Mouse (Mus musculus): ENCODE measurements at regions not wholly inside any gene's neighbourhood (a gene's known extent, or its start where the extent isn't known, plus 50 kb on each side); places are given as distances from the start of the nearest gene placed in this dataset.
"Not testable (repeated sequence)": the region's sequence is repeated elsewhere in the genome, so short reads cannot be mapped to it uniquely, and the experiment has no call there.

DNA sequence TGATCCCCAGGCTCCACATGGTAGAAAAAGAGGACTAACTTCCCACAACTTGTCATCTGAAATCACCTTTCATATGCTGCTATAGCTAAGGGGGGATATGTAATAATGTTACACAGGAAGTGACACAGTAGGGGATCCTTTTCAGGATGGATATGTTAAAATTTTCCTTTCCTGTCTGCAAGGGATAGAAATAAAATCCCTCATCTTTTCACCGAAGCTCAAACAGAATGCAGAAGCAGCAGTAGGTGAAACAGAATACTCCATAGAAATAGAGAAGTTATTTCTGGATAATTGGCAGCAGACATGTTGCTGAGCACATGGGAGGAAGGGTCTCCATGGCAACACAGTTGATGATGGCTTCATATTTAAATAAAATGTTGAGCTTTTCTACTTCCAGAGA is 309.3 kb upstream of the Ercc4 start:
- DNase-seq (ENCODE audit: low spot score in 2 of 2): no peak

DNA sequence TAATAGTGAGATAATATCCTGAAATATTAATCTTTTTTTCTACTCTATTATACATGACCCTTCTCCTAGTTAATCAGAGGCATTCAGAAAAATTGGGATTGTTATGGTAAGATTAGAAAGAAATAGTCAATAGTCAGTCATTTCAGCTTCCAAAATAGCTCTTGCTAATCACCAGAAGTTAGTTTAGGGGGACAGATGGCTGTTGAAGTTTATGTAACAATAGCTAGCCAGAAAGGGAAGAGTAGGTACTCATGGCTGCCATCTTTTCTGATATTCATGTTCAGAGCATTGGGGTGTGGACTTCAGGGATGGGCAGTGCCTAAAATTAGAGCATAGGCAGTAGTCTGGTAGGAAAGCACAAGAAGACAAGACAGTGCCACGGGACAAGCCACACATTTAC is 306.8 kb upstream of the Ercc4 start:
- no peak for DNase-seq (ENCODE audit: low spot score in 2 of 2)

DNA sequence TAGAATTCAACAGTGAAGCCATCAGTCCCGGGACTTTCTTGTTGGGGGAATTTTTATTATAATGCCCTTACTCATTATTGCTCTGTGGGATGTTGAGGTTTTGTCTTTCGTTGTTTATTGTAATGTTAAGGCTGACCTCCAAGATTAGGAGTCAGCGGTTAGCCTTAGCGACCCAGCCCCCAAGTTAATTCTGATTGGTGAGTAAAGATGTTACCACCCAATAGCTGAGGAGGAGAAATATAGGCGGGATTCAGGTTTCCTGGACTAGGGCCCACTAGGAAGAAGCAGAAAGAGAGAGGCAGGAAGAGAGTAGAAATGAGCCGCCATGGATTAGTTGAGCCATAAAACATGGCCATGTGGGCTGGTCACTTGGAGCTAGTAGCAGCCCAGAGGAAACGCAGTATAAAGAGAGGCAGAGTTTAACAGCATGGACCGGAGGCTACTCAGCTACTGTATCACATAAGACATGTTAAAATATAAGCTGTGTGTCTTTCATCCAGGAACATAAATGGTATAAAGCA is 302.1 kb upstream of the Ercc4 start:
- DNase-seq (ENCODE audit: low spot score in 2 of 2): no peak

DNA sequence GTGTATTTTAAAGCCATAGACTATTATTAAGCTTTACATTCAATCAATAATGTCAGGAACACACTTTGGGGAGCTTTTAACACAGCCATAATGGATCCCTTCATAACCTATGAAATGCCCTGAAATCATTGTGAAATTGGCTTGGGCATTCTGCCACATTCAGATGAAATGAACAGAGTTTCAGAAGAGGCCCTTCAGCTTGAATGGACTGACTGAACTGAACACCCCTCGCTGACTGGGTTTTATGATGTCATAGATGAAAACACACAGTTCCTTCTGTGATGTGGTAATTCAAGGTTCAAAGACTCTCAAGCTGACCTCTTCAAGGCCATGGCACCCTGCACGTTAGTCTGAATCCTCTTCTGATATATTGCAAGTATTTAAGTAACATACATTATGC is 298.4 kb upstream of the Ercc4 start:
- no peak for DNase-seq (ENCODE audit: low spot score in 2 of 2)

DNA sequence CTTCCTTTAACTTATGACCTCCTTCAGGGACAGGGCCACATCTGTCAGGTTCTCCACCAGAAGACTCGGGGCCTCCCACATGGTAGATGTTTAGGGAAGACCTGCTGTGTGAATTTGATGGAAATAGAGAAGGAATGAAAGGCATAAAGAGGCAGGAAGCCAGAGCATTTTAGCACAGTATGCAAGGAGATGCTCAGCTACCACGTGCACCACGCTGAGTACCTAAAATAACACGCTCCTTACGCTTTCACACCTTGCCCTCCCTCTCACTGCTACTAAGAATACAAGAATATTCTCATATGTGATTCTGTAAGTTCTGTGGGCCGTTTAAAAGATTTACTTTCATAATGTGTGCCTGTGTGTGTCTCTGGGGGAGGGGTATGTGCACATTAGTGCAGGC is 284.8 kb upstream of the Ercc4 start:
- no peak for DNase-seq (ENCODE audit: low spot score in 2 of 2)

DNA sequence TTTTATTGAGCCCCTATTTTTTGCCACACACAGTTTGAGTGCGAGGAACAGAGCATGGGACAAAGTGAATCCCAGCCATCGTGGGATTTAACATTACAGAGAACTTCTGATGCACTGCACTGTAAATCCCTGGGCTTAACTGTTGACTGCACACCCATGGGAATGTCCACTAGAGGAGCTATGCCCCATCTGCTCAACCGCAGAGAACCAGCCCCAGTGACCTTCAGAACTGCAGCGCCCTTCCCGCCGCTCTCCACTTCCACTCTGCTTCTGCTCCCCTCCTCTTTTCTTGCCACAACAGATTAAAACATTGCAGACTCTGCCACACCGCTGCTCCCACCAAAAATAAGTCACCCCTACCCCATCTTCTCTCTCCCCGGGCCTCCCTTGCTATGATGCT is 283.3 kb upstream of the Ercc4 start:
- no peak for DNase-seq (ENCODE audit: low spot score in 2 of 2)

DNA sequence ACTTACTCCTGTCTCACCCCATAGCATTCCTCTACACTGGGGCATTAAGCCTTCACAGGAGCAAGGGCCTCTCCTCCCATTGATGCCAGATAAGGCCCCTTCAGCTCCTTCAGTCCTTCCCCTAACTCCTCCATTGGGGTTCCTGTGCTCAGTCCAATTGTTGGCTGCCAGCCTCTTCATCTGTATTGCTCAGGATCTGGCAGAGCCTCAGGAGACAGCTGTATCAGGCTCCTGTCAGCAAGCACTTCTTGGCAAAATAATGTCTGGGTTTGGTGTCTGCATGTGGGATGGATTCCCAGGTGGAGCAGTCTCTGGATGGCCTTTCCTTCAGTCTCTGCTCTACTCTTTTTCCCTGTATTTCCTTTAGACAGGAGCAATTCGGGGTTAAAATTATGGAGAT is 278.2 kb upstream of the Ercc4 start:
- not testable (repeated sequence) for DNase-seq (ENCODE audit: low spot score in 2 of 2)

DNA sequence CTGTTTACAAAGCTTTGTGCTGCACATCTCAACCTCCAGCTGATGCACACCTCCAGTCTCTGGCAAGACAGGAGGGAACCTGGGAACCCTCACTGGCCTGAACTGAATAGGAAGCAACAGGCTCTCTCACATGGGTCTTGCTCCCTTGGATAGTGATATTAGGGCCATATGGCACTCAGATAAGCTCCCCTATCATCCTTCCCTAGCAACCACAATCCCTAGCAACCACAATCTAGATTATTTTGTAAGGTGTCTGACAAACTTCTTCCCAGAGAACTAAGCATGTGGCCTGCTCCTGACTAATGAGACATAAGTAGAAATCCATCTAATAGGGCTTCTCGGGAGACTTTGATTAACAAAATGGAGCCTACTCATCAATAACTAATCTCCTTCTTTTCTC is 253.1 kb upstream of the Ercc4 start:
- DNase-seq (ENCODE audit: low spot score in 2 of 2): no peak

DNA sequence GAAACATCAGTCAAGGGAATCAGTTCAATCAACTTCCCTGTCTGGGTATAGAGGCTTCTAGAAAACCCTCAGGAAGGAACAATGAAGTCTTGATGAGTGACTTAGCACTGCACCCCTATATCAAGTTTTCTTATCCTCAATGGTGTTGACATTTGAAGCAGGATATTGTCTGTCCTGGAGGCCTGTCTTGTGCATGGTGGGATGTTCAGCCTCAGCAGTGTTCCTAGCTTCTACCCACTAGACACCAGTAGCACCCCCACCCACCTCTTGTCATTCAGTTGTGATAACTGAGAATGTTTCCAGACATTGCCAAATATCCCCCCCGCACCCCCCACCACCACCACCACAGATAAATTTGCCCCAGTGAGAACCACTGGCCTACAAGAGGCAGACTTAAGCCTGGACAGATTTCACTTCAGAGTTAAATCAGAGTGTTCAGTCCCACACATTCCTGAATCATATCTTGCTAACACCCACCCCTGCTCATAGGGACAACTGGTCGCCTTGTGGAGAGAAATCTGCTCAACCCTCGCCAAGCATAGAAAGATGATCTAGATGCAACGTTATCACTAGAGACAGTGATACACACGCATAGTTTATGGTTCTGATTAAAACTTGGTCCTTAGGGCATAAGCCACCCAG is 249.6 kb upstream of the Ercc4 start:
- DNase-seq (ENCODE audit: low spot score in 2 of 2): no peak

DNA sequence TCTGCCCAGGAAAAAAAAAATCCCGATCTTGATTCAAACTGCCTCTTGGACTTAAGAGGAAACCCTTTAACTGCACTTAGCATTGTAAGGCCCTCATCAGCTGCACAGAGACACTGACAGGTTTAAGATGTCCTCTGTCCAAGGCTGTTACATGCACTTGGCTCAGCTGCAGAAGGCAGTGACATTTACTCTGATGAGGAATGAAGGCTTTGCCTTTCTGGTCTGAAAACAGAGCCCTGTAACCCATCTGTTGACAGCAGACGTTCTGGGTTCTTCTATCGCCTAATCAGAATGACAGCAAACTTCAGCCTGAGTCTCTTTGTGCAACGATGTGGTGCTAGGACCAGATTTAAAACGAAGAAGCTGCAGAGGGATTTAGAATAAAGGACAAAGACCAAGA is 246.9 kb upstream of the Ercc4 start:
- no peak for DNase-seq (ENCODE audit: low spot score in 2 of 2)

DNA sequence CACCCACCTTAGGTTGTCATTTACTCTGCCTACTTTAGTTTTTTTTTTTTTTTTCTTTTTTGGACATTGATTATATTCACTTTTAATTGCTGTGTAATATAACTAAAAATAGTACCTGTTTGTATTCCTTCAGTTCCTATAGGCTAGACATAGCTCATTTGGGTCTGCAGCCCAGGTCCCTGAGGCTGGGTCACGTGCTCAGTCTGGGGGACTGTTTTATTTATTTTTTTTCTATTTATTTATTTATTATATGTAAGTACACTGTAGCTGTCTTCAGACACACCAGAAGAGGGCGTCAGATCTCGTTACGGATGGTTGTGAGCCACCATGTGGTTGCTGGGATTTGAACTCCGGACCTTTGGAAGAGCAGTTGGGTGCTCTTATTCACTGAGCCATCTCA is 231.2 kb upstream of the Ercc4 start:
- not testable (repeated sequence) for DNase-seq (ENCODE audit: low spot score in 2 of 2)

DNA sequence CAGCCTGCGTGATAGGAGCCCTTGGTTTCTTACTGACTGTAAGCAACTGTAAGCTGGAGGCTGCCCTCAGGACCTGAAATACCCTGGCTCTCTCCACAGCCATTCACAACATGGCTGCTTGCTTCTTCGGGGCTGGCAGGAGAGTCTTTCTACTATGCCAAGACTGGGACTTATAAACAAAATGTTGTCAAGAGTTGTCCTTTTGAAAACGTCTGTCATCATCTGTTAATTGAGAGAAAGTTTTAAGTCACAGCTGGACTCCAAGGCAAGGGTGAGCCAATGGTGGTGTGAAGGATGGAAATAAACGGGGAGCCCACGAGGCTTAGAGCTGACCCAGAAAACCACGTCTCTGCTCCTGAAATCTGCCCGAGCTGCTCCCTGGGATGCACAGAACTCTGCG is 229.5 kb upstream of the Ercc4 start:
- no peak for DNase-seq (ENCODE audit: low spot score in 2 of 2)

DNA sequence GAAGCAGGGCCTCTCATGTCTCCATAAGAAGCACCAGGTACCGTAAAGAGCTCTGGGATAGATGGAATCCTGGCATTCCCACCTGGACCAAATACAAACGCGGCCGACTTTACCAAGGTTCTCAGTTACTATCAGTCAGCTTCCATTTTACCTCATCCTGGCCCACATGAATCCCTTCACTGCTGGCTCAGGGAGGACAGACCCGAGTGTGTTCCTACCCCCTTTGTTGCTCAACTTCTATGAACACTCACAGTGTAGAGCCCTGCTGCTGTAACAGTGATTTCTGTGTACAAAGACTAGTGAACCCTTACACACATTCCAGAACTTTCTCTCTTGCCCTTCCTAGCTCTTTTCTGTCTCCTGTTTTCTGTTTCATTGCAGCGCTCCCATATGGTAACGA is 229.0 kb upstream of the Ercc4 start:
- DNase-seq (ENCODE audit: low spot score in 2 of 2): no peak

DNA sequence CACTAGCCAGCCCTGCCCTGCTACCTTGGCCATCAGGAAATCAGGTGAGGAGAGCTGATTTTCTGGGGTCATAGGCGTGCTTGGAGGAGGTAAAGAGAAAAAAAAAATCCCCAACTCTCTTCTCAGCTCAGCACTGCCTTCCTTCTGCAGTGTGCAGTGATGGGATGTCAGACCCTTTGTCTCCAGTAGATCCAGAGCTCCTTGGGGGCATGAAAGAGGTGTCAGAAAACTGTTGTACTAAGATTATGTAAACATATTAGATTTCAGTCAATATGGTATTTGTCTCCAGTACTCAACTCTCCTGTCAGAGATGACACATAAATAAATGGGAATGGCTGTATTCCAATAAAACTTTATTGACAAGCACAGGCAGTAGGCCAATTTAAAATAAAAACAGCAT is 226.8 kb upstream of the Ercc4 start:
- no peak for DNase-seq (ENCODE audit: low spot score in 2 of 2)

DNA sequence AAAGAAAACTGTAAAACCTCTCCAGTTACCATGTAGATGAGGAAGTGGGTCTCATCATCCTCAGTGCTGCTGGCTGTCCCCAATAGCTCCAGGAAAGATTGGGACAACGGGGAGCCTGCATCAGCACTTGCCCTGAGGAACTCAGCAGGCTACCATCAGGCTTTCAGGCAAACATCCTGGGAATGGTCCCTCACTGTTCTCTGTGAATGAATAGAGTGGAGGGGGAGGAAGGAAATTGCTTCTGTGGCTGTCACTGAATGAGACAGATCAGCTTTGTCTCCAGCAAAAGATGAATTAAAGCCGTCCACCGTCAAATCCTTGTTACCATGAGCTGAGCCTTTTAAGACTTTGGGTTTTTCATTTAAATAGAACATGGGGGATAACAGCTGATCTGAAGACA is 224.9 kb upstream of the Ercc4 start:
- DNase-seq (ENCODE audit: low spot score in 2 of 2): no peak

DNA sequence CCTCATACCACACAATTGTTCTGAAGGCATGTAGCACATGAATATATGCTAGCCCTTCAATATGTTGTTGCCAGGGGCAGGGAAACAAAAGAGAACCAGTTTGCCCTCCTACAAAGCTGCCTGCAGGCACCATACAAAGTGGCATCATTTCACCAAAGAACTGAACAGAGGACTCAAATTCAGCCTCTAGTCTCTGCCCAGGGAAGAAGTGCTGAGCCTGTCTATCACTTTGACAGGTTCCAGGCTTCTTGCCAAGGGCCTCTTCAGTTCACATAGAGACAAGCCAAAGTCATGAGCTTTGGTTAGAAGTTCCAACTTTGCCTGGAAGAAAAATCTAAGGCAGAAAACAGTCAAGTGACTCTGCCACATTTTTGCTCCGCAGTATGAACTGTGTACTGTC is 223.4 kb upstream of the Ercc4 start:
- no peak for DNase-seq (ENCODE audit: low spot score in 2 of 2)

DNA sequence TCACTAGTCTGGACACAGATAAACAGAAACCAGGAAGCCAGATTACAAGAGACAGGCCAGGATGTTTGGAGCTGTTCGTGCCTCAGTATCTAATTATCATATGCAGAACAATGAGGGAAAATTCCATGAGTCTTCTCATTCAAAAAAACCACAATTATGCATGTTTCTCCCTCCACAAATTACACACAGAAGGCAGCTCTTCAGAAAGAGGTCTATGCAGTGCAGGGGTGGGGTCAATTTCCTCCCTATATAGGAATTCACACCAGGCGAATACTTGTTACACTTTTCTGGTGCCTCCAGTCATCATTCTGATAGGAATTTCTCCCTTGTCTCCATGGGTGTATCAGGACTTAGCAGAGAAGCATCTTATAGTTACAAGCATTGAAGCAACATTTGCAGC is 222.1 kb upstream of the Ercc4 start:
- no peak for DNase-seq (ENCODE audit: low spot score in 2 of 2)

DNA sequence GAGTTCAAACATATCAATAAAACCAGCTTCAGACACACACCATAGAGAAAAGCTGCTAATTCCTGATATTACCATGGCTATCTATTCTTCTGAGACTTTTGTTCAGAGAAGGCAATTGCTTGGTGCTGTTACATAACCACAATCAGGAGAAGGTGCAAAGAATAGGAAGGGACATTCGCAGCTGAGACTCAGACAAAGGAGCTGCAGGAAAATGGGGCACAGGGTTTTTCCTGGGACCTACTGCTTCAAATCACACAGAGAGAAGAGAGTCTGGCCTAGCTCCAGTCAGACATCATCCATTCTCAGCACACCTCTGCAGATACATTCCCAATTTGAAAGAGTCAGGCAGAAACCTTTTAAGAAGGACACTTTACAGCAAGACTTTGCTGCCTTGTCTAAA is 219.4 kb upstream of the Ercc4 start:
- no peak for DNase-seq (ENCODE audit: low spot score in 2 of 2)

DNA sequence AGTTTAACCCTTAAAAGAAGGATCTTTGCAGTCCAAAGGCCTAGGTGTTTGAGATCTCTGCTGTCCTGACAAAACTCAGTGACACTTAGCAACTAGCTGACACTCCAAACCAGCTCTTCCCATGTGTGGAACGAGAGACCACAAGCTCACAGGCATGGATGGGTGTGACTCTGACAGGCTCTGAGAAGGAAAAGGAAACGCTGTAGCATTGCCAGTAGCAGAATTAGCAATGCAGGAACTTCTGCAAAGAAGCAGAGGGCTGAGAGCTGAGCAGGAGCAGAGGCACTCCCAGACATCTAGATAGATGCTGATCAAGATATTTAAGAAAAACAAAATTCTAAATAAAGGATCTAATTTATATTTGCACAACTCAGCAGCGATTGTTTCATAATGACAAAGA is 218.9 kb upstream of the Ercc4 start:
- DNase-seq (ENCODE audit: low spot score in 2 of 2): no peak

DNA sequence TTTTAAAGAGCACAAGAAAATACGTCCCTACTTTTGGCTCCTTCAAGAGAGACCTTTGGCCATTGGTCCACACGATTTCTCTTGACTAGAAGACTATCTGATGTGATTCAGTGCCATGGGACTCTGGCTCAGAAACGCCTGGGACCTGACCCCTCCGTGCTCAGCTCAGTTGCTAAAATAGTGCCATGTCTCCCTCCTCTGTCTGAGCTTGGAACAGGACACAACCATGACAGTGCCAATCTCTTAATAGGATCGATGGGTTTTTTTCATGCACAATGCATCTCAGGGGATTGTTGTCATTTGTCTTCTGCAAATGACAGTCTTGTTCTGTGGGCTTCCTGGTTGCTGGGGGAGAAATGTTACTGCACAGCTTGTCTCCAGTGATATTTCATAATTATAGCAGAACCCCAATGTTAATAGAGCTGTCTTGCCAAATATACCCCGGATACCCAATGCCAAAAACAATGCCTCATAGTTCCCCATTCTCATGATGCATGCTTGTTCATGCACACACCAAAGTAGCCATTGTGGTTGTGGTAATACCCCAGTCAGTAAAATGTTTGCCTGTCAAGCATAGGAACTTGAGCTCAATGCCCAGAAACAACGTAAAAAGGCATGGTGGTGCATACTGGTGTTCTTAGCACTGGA is 216.7 kb upstream of the Ercc4 start:
- DNase-seq (ENCODE audit: low spot score in 2 of 2): no peak

DNA sequence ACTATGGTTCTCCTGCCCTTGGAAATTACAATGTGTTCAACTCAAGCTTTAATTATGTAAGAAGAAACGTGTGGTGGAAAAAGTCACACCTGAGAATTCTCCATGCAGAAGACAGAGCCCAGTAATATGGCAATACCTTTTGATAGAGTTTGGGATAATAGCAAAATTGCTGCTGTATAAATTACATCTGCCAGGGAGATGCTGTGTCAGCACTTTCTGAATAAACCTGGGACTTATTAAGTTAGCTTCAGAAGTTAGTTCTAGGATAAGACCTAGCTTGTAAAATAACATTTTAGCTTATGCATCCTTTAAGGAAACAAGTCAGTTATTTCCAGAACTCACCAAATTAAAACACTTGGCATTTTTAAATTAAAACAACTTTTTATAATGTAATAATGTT is 212.2 kb upstream of the Ercc4 start:
- DNase-seq (ENCODE audit: low spot score in 2 of 2): no peak

DNA sequence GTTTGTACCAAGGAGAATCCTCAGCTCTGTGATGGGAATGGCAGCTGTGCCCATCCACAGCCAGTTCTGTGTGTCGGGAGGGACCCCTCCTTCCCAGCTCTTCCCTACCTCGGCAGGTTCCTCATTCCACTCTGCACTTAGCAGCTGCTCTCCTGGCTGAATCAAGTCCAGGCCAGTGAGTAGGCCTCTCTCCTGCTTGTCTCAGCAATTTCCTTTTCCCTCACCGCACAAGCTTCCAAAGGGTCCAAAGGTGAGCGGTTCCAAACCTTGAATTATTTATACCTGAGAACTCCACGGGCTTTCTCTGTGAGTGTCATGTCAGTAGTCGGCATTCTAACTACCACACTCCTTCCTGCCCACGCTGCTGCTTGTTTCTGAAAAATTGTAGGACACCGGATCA is 208.8 kb upstream of the Ercc4 start:
- DNase-seq (ENCODE audit: low spot score in 2 of 2): no peak

Data from adrenal gland, adult 18-20 months (tissue).